Comparison of ENCODE assay signal across 26 mouse cellular contexts in the genomic region with DNA sequence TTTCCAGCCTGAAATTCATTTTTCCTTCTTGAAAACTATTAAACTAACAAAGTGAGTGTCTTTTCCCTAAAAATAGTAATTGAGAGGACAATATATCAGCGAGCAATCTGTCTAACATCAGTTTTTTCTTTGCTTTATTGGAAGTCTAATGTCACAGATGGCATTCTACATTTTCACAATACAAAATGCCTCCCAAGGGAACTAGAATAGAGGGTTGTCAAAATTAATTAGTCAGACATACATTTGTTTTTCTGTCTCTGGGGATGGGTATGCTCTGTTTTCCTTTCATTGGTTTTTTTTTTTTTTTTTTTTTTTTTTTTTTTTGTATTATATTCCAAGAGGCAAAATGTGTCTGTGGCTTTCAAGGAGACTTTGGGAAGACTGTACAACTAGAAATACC. TPM values are rescaled to one million over a fixed set of nuclear protein-coding genes. Genes with fewer than 3 reads are reported as not detected.
DNase-seq lines count a peak whose midpoint lies in the region; ATAC-seq lines count a peak whose summit lies in the region.
"Had no signal": no experiment of that assay in that cellular context is flagged by ENCODE, and none has a peak within 500 bp of the region (broad histone marks: within the 10 kb centered on the region; RNA-seq: fewer than 3 reads in every experiment).

No protein-coding gene starts in this region.

- no peak overlapping the region for H3K4me2 ChIP-seq in forebrain, embryonic 14.5 days (ENCODE audit: low read length)
- H3K4me2 ChIP-seq in forebrain, embryonic 15.5 days (replicated peaks), result no peak overlapping the region
- no peak overlapping the region for H3K4me2 ChIP-seq in midbrain, embryonic 11.5 days
- H3K4me2 ChIP-seq in midbrain, embryonic 15.5 days, result no peak overlapping the region
- no peak overlapping the region for H3K4me2 ChIP-seq in heart, embryonic 12.5 days
- H3K4me2 ChIP-seq: embryonic facial prominence, embryonic 15.5 days; heart, embryonic 15.5 days had no signal

- no peaks in the 10 kb centered on the region for H3K27me3 ChIP-seq in forebrain, embryonic 14.5 days (replicated peaks; ENCODE audit: control insufficient read depth, insufficient read depth, low read length)
- no peaks in the 10 kb centered on the region for H3K27me3 ChIP-seq in forebrain, embryonic 15.5 days
- H3K27me3 ChIP-seq in midbrain, embryonic 11.5 days (ENCODE audit: control insufficient read depth, insufficient read depth, low read length), result no peaks in the 10 kb centered on the region
- H3K27me3 ChIP-seq in midbrain, embryonic 15.5 days (replicated peaks), result no peaks in the 10 kb centered on the region
- no peaks in the 10 kb centered on the region for H3K27me3 ChIP-seq in heart, embryonic 12.5 days (replicated peaks)
- H3K27me3 ChIP-seq: embryonic facial prominence, embryonic 15.5 days; heart, embryonic 15.5 days had no signal

- 60% methylated on average over 1 of the region's 1 CpGs for WGBS in forebrain, embryonic 14.5 days
- 79% methylated on average over 1 of the region's 1 CpGs for WGBS in forebrain, embryonic 15.5 days
- 63% methylated on average over 1 of the region's 1 CpGs for WGBS in midbrain, embryonic 11.5 days
- WGBS in midbrain, embryonic 15.5 days, result 40% methylated on average over 1 of the region's 1 CpGs
- 67% methylated on average over 1 of the region's 1 CpGs for WGBS in heart, embryonic 12.5 days

- no peaks in the 10 kb centered on the region for H3K9me3 ChIP-seq in forebrain, embryonic 14.5 days (replicated peaks; ENCODE audit: control insufficient read depth, low read length)
- H3K9me3 ChIP-seq in forebrain, embryonic 15.5 days, result 0 out of 2 replicates have a peak, but pooled peaks cover 2% of the 10 kb centered on the region
- no peaks in the 10 kb centered on the region for H3K9me3 ChIP-seq in midbrain, embryonic 11.5 days (ENCODE audit: control insufficient read depth, low read length)
- no peaks in the 10 kb centered on the region for H3K9me3 ChIP-seq in midbrain, embryonic 15.5 days
- no peaks in the 10 kb centered on the region for H3K9me3 ChIP-seq in heart, embryonic 12.5 days (replicated peaks)
- H3K9me3 ChIP-seq: embryonic facial prominence, embryonic 15.5 days; forebrain, embryonic 10.5 days; G1E; heart, embryonic 10.5 days; heart, embryonic 15.5 days had no signal

- no peak overlapping the region for H3K9ac ChIP-seq in forebrain, embryonic 14.5 days (ENCODE audit: low read length)
- no peak overlapping the region for H3K9ac ChIP-seq in forebrain, embryonic 15.5 days (replicated peaks)
- no peak overlapping the region for H3K9ac ChIP-seq in midbrain, embryonic 11.5 days (ENCODE audit: low read length)
- H3K9ac ChIP-seq in midbrain, embryonic 15.5 days, result no peak overlapping the region
- H3K9ac ChIP-seq in heart, embryonic 12.5 days, result no peak overlapping the region
- H3K9ac ChIP-seq: embryonic facial prominence, embryonic 15.5 days; heart, embryonic 15.5 days had no signal

- no peak for ATAC-seq in forebrain, embryonic 14.5 days
- no peak for ATAC-seq in forebrain, embryonic 15.5 days (replicated peaks)
- ATAC-seq in midbrain, embryonic 11.5 days (ENCODE audit: low FRiP score), result 0 out of 2 replicates have a peak, but pooled peaks have one; percentile 11
- no peak for ATAC-seq in midbrain, embryonic 15.5 days (replicated peaks)
- ATAC-seq in heart, embryonic 12.5 days (ENCODE audit: insufficient number of reproducible peaks, low FRiP score), result no peak
- ATAC-seq: CD4-positive, CD25-positive, alpha-beta regulatory T cell, adult 4 months; forebrain, embryonic 16.5 days; intestine, embryonic 16.5 days had no signal

- H3K36me3 ChIP-seq in forebrain, embryonic 14.5 days (ENCODE audit: control insufficient read depth, insufficient read depth, low read length), result no peaks in the 10 kb centered on the region
- no peaks in the 10 kb centered on the region for H3K36me3 ChIP-seq in forebrain, embryonic 15.5 days
- H3K36me3 ChIP-seq in midbrain, embryonic 11.5 days (ENCODE audit: control insufficient read depth, insufficient read depth, low read length), result no peaks in the 10 kb centered on the region
- no peaks in the 10 kb centered on the region for H3K36me3 ChIP-seq in midbrain, embryonic 15.5 days (replicated peaks)
- H3K36me3 ChIP-seq in heart, embryonic 12.5 days, result no peaks in the 10 kb centered on the region
- H3K36me3 ChIP-seq: embryonic facial prominence, embryonic 15.5 days; forebrain, embryonic 10.5 days; G1E; heart, embryonic 10.5 days; heart, embryonic 15.5 days had no signal

- H3K4me1 ChIP-seq in forebrain, embryonic 14.5 days (ENCODE audit: control insufficient read depth, insufficient read depth, low read length), result no peaks in the 10 kb centered on the region
- no peaks in the 10 kb centered on the region for H3K4me1 ChIP-seq in forebrain, embryonic 15.5 days
- H3K4me1 ChIP-seq in midbrain, embryonic 11.5 days (ENCODE audit: control insufficient read depth, insufficient read depth, low read length), result no peaks in the 10 kb centered on the region
- H3K4me1 ChIP-seq in midbrain, embryonic 15.5 days, result no peaks in the 10 kb centered on the region
- no peaks in the 10 kb centered on the region for H3K4me1 ChIP-seq in heart, embryonic 12.5 days (replicated peaks)
- H3K4me1 ChIP-seq: embryonic facial prominence, embryonic 15.5 days; forebrain, embryonic 10.5 days; heart, embryonic 10.5 days; heart, embryonic 15.5 days had no signal

- no peak overlapping the region for H3K4me3 ChIP-seq in forebrain, embryonic 14.5 days (ENCODE audit: low read depth, low read length)
- H3K4me3 ChIP-seq in forebrain, embryonic 15.5 days, result no peak overlapping the region
- no peak overlapping the region for H3K4me3 ChIP-seq in midbrain, embryonic 11.5 days (ENCODE audit: low read depth, low read length)
- H3K4me3 ChIP-seq in midbrain, embryonic 15.5 days, result no peak overlapping the region
- no peak overlapping the region for H3K4me3 ChIP-seq in heart, embryonic 12.5 days
- H3K4me3 ChIP-seq: embryonic facial prominence, embryonic 15.5 days; erythroblast, embryonic 14.5 days; forebrain, embryonic 10.5 days; heart, embryonic 10.5 days; heart, embryonic 15.5 days had no signal

- no peak overlapping the region for H3K27ac ChIP-seq in forebrain, embryonic 14.5 days (ENCODE audit: low read depth, low read length)
- H3K27ac ChIP-seq in forebrain, embryonic 15.5 days (replicated peaks), result no peak overlapping the region
- H3K27ac ChIP-seq in midbrain, embryonic 11.5 days (ENCODE audit: low read depth, low read length), result no peak overlapping the region
- H3K27ac ChIP-seq in midbrain, embryonic 15.5 days, result no peak overlapping the region
- H3K27ac ChIP-seq in heart, embryonic 12.5 days (ENCODE audit: poor library complexity, severe bottlenecking), result no peak overlapping the region
- H3K27ac ChIP-seq: embryonic facial prominence, embryonic 15.5 days; forebrain, embryonic 10.5 days; heart, embryonic 10.5 days; heart, embryonic 15.5 days had no signal

- peak; percentile 1 for DNase-seq in forebrain, embryonic 14.5 days (ENCODE audit: low spot score)
- DNase-seq in midbrain, embryonic 11.5 days (ENCODE audit: low spot score, missing footprints), result no peak
- DNase-seq in retina, embryonic 14.5 days (ENCODE audit: low spot score), result peak; percentile 64
- no peak for DNase-seq in kidney, adult 8-10 months
- DNase-seq: adrenal gland, adult 8-10 months; adrenal gland, postnatal 36 days; B cell, adult 2 months; cerebellum, adult 11-12 months; cerebellum, adult 9-11 months; gastrocnemius, postnatal 10 days; heart, adult 18-20 months; heart, postnatal 14 days had no signal

RNA-seq across cellular contexts. Expression of a gene that starts 9.6 kb away (rescaled TPM):
- not detected in 2 replicates for polyA plus RNA-seq in forebrain, embryonic 14.5 days (2014; fragmentation: Nextera tagmentation; extraction: Ambion mirVana)
- not detected in 2 replicates for polyA plus RNA-seq in forebrain, embryonic 15.5 days (2015; fragmentation: Nextera tagmentation; extraction: Ambion mirVana)
- not detected in 2 replicates for polyA plus RNA-seq in midbrain, embryonic 11.5 days (2014; fragmentation: Nextera tagmentation; extraction: Ambion mirVana)
- not detected in 2 replicates for polyA plus RNA-seq in midbrain, embryonic 15.5 days (2015; fragmentation: Nextera tagmentation; extraction: Ambion mirVana)
- polyA plus RNA-seq in heart, embryonic 12.5 days (2016; fragmentation: Nextera tagmentation; extraction: Ambion mirVana), result not detected in 2 replicates
- polyA plus RNA-seq: CD4-positive, CD25-positive, alpha-beta regulatory T cell, adult 4 months; embryonic facial prominence, embryonic 11.5 days; embryonic facial prominence, embryonic 15.5 days; erythroblast, embryonic 14.5 days; forebrain, embryonic 10.5 days; forebrain, embryonic 16.5 days; frontal cortex, adult 2 months; G1E; heart, embryonic 10.5 days; heart, embryonic 15.5 days; intestine, embryonic 16.5 days had no signal

RNA-seq across cellular contexts. Expression of a gene that starts 35.3 kb away (rescaled TPM):
- not detected in 2 replicates for polyA plus RNA-seq in forebrain, embryonic 14.5 days (2014; fragmentation: Nextera tagmentation; extraction: Ambion mirVana)
- not detected in 2 replicates for polyA plus RNA-seq in forebrain, embryonic 15.5 days (2015; fragmentation: Nextera tagmentation; extraction: Ambion mirVana)
- polyA plus RNA-seq in midbrain, embryonic 11.5 days (2014; fragmentation: Nextera tagmentation; extraction: Ambion mirVana), result not detected in 2 replicates
- polyA plus RNA-seq in midbrain, embryonic 15.5 days (2015; fragmentation: Nextera tagmentation; extraction: Ambion mirVana), result not detected in 2 replicates
- not detected in 2 replicates for polyA plus RNA-seq in heart, embryonic 12.5 days (2016; fragmentation: Nextera tagmentation; extraction: Ambion mirVana)
- polyA plus RNA-seq: CD4-positive, CD25-positive, alpha-beta regulatory T cell, adult 4 months; embryonic facial prominence, embryonic 11.5 days; embryonic facial prominence, embryonic 15.5 days; erythroblast, embryonic 14.5 days; forebrain, embryonic 10.5 days; forebrain, embryonic 16.5 days; frontal cortex, adult 2 months; G1E; heart, embryonic 10.5 days; heart, embryonic 15.5 days; intestine, embryonic 16.5 days had no signal

RNA-seq across cellular contexts. Expression of a gene that starts 38.1 kb away (rescaled TPM):
- not detected in 2 replicates for polyA plus RNA-seq in forebrain, embryonic 14.5 days (2014; fragmentation: Nextera tagmentation; extraction: Ambion mirVana)
- not detected in 2 replicates for polyA plus RNA-seq in forebrain, embryonic 15.5 days (2015; fragmentation: Nextera tagmentation; extraction: Ambion mirVana)
- not detected in 2 replicates for polyA plus RNA-seq in midbrain, embryonic 11.5 days (2014; fragmentation: Nextera tagmentation; extraction: Ambion mirVana)
- not detected in 2 replicates for polyA plus RNA-seq in midbrain, embryonic 15.5 days (2015; fragmentation: Nextera tagmentation; extraction: Ambion mirVana)
- polyA plus RNA-seq in heart, embryonic 12.5 days (2016; fragmentation: Nextera tagmentation; extraction: Ambion mirVana), result not detected in 2 replicates
- polyA plus RNA-seq: CD4-positive, CD25-positive, alpha-beta regulatory T cell, adult 4 months; embryonic facial prominence, embryonic 11.5 days; erythroblast, embryonic 14.5 days; forebrain, embryonic 10.5 days; forebrain, embryonic 16.5 days; frontal cortex, adult 2 months; G1E; heart, embryonic 10.5 days; heart, embryonic 15.5 days; intestine, embryonic 16.5 days had no signal

RNA-seq across cellular contexts. Expression of a gene that starts 50.7 kb away (rescaled TPM):
- not detected in 2 replicates for polyA plus RNA-seq in forebrain, embryonic 14.5 days (2014; fragmentation: Nextera tagmentation; extraction: Ambion mirVana)
- not detected in 2 replicates for polyA plus RNA-seq in forebrain, embryonic 15.5 days (2015; fragmentation: Nextera tagmentation; extraction: Ambion mirVana)
- polyA plus RNA-seq in midbrain, embryonic 11.5 days (2014; fragmentation: Nextera tagmentation; extraction: Ambion mirVana), result not detected in 2 replicates
- not detected in 2 replicates for polyA plus RNA-seq in midbrain, embryonic 15.5 days (2015; fragmentation: Nextera tagmentation; extraction: Ambion mirVana)
- not detected in 2 replicates for polyA plus RNA-seq in heart, embryonic 12.5 days (2016; fragmentation: Nextera tagmentation; extraction: Ambion mirVana)
- polyA plus RNA-seq: CD4-positive, CD25-positive, alpha-beta regulatory T cell, adult 4 months; embryonic facial prominence, embryonic 11.5 days; erythroblast, embryonic 14.5 days; forebrain, embryonic 10.5 days; forebrain, embryonic 16.5 days; frontal cortex, adult 2 months; G1E; heart, embryonic 10.5 days; heart, embryonic 15.5 days; intestine, embryonic 16.5 days had no signal

RNA-seq across cellular contexts. Expression of a gene that starts 55.5 kb away (rescaled TPM):
- not detected in 2 replicates for polyA plus RNA-seq in forebrain, embryonic 14.5 days (2014; fragmentation: Nextera tagmentation; extraction: Ambion mirVana)
- not detected in 2 replicates for polyA plus RNA-seq in forebrain, embryonic 15.5 days (2015; fragmentation: Nextera tagmentation; extraction: Ambion mirVana)
- polyA plus RNA-seq in midbrain, embryonic 11.5 days (2014; fragmentation: Nextera tagmentation; extraction: Ambion mirVana), result not detected in 2 replicates
- not detected in 2 replicates for polyA plus RNA-seq in midbrain, embryonic 15.5 days (2015; fragmentation: Nextera tagmentation; extraction: Ambion mirVana)
- polyA plus RNA-seq in heart, embryonic 12.5 days (2016; fragmentation: Nextera tagmentation; extraction: Ambion mirVana), result not detected in 2 replicates
- polyA plus RNA-seq: CD4-positive, CD25-positive, alpha-beta regulatory T cell, adult 4 months; embryonic facial prominence, embryonic 11.5 days; erythroblast, embryonic 14.5 days; forebrain, embryonic 10.5 days; forebrain, embryonic 16.5 days; frontal cortex, adult 2 months; G1E; heart, embryonic 10.5 days; heart, embryonic 15.5 days; intestine, embryonic 16.5 days had no signal

Comparison
In these comparisons a context has a peak if more than half of its experiments do, and no peak if none do; other contexts are left out.
1. DNase-seq: peak in forebrain, embryonic 14.5 days (single experiment) and retina, embryonic 14.5 days (single experiment); none in midbrain, embryonic 11.5 days (single experiment) and kidney, adult 8-10 months (0 of 2).